Mouse (Mus musculus) kidney, embryonic 16.5 days (tissue): Measurements from ENCODE around the gene Khnyn. TPM values are rescaled to one million over a fixed set of nuclear protein-coding genes. Genes with fewer than 3 reads are reported as not detected.

Experiments
- ATAC-seq: fragments of 200-750 bp; cut with Nextera tagmentation; 2 replicates; pipeline ENCODE4 v1.8.0; 2017; ENCODE audit warnings: moderate TSS enrichment; ENCODE audit not compliant: low FRiP score, low TSS enrichment
- H3K27ac ChIP-seq: fragments of 300-500 bp; sonication (generic); 2 replicates; pipeline ENCODE4 v1.5.1; 2014; ENCODE audit warnings: low read length
- H3K27me3 ChIP-seq: fragments of 300-500 bp; sonication (generic); 2 replicates; pipeline ENCODE4 v1.6.1; 2014; ENCODE audit warnings: low read length, control low read depth, mixed read lengths; ENCODE audit not compliant: insufficient read depth
- H3K36me3 ChIP-seq: fragments of 300-500 bp; sonication (generic); 2 replicates; pipeline ENCODE4 v1.6.1; 2014; ENCODE audit warnings: low read length, control low read depth, mixed read lengths; ENCODE audit not compliant: insufficient read depth
- H3K4me1 ChIP-seq: fragments of 300-500 bp; sonication (generic); 2 replicates; pipeline ENCODE4 v1.6.1; 2014; ENCODE audit warnings: low read length, control low read depth, mixed read lengths; ENCODE audit not compliant: insufficient read depth
- H3K4me2 ChIP-seq: fragments of 300-500 bp; sonication (generic); replicated peaks from 2 replicates; pipeline ENCODE4 v1.6.1; 2014; ENCODE audit warnings: low read depth, low read length
- H3K4me3 ChIP-seq: fragments of 300-500 bp; sonication (generic); 2 replicates; pipeline ENCODE4 v1.5.1; 2014; ENCODE audit warnings: mild to moderate bottlenecking, low read length
- H3K9ac ChIP-seq: fragments of 300-500 bp; sonication (generic); replicated peaks from 2 replicates; pipeline ENCODE4 v1.6.1; 2014; ENCODE audit warnings: low read length
- H3K9me3 ChIP-seq: fragments of 300-500 bp; sonication (generic); 2 replicates; pipeline ENCODE4 v1.6.1; 2016; ENCODE audit warnings: low read length, control low read depth
- WGBS: fragments of 180-500 bp; shearing (Covaris S2); extraction: QIAGEN DNeasy Blood & Tissue Kit; methylation state at CpG from one replicate; pipeline ENCODE4 v1.1.7; 2014; 5-methylcytosine and 5-hydroxymethylcytosine counted together
- polyA plus RNA-seq: library from polyadenylated mRNA; unstranded; fragments of >200 nt; fragmentation: Nextera tagmentation; extraction: Ambion mirVana; gene quantifications from 2 replicates; pipeline ENCODE4 v1.2.1, GENCODE M21; 2015

The Khnyn gene
- polyA plus RNA-seq, 1 experiment from 2014 or later = 18.7 TPM

- no peak for ATAC-seq
- H3K36me3 ChIP-seq = no peaks in the 10 kb centered on the region
- H3K9ac ChIP-seq = no peak overlapping the region
- no peak overlapping the region for H3K4me2 ChIP-seq
- no peaks in the 10 kb centered on the region for H3K4me1 ChIP-seq
- H3K27me3 ChIP-seq = no peaks in the 10 kb centered on the region
- H3K27ac ChIP-seq = no peak overlapping the region
- no peak overlapping the region for H3K4me3 ChIP-seq
- WGBS = 85% methylated on average over 11 of the region's 11 CpGs
- no peaks in the 10 kb centered on the region for H3K9me3 ChIP-seq
Measured at GRCm38 (mm10) chr14:55943601-55944000, 58.9 kb downstream of the Khnyn start.

GRCm38 (mm10) chr14:55944575-55944974, 59.8 kb downstream of the Khnyn start, which contains the start of gene Cma1:
TSS of gene Cma1 (minus strand) at chr14:55944675.
- H3K27me3 ChIP-seq = no peaks in the 10 kb centered on the region
- no peak within 1 kb of the TSS for H3K9ac ChIP-seq
- no peak within 1 kb of the TSS for H3K4me2 ChIP-seq
- no peak within 1 kb of the TSS for H3K4me3 ChIP-seq
- H3K36me3 ChIP-seq = no peaks in the 10 kb centered on the region
- no peak for ATAC-seq
- WGBS = 82% methylated on average over 4 of the region's 4 CpGs
- no peaks in the 10 kb centered on the region for H3K4me1 ChIP-seq
- no peak within 1 kb of the TSS for H3K27ac ChIP-seq
- no peaks in the 10 kb centered on the region for H3K9me3 ChIP-seq

- Histone ChIP-seq H3K27me3 (no peaks in the 10 kb centered on the region), H3K4me2 (no peak overlapping the region), H3K27ac (no peak overlapping the region), H3K9me3 (no peaks in the 10 kb centered on the region), H3K4me1 (no peaks in the 10 kb centered on the region), H3K4me3 (no peak overlapping the region), H3K36me3 (no peaks in the 10 kb centered on the region), H3K9ac (no peak overlapping the region)
- ATAC-seq = no peak
- 77% methylated on average over 2 of the region's 2 CpGs for WGBS
Measured at GRCm38 (mm10) chr14:55946269-55946969, 61.7 kb downstream of the Khnyn start.

Other genes with a start within 250 kb of the Khnyn start
- gene Ipo4, start 249.0 kb upstream of the Khnyn start, polyA plus RNA-seq = 120 and 130 TPM in 2 replicates
- 1.5 and 1.6 TPM in 2 replicates for gene Gm49378, start 247.1 kb upstream of the Khnyn start, polyA plus RNA-seq
- 137 and 139 TPM in 2 replicates for gene Tm9sf1, start 241.1 kb upstream of the Khnyn start, polyA plus RNA-seq
- gene Tssk4, start 234.8 kb upstream of the Khnyn start, polyA plus RNA-seq = 1.1 and 1.3 TPM in 2 replicates
- gene Mdp1, start 224.4 kb upstream of the Khnyn start, polyA plus RNA-seq = 59.8 and 61.0 TPM in 2 replicates
- gene Gmpr2, start 213.0 kb upstream of the Khnyn start, polyA plus RNA-seq = 74.1 and 74.2 TPM in 2 replicates
- gene Nedd8, start 212.8 kb upstream of the Khnyn start, polyA plus RNA-seq = 514 and 521 TPM in 2 replicates
- 43.9 and 44.5 TPM in 2 replicates for gene Tinf2, start 203.1 kb upstream of the Khnyn start, polyA plus RNA-seq
- gene Tgm1, start 171.0 kb upstream of the Khnyn start, polyA plus RNA-seq = 2.9 and 3.0 TPM in 2 replicates
- 43.3 and 46.2 TPM in 2 replicates for gene Rabggta, start 162.7 kb upstream of the Khnyn start, polyA plus RNA-seq
- gene Dhrs1, start 139.3 kb upstream of the Khnyn start, polyA plus RNA-seq = 112 and 119 TPM in 2 replicates
- gene Nop9, start 139.3 kb upstream of the Khnyn start, polyA plus RNA-seq = 40.6 and 41.9 TPM in 2 replicates
- gene Cideb, start 126.5 kb upstream of the Khnyn start, polyA plus RNA-seq = 21.1 and 21.3 TPM in 2 replicates
- 0.41 and 0.45 TPM in 2 replicates for gene Ltb4r2, start 123.5 kb upstream of the Khnyn start, polyA plus RNA-seq
- gene Ltb4r1, start 119.0 kb upstream of the Khnyn start, polyA plus RNA-seq = 0.54 and 0.92 TPM in 2 replicates
- 16.7 and 19.7 TPM in 2 replicates for gene Adcy4, start 100.9 kb upstream of the Khnyn start, polyA plus RNA-seq
- gene Ripk3, start 96.1 kb upstream of the Khnyn start, polyA plus RNA-seq = 39.3 and 43.4 TPM in 2 replicates
- gene Nfatc4, start 61.8 kb upstream of the Khnyn start, polyA plus RNA-seq = 38.2 and 38.7 TPM in 2 replicates
- 22.5 and 25.1 TPM in 2 replicates for gene Nynrin, start 30.9 kb upstream of the Khnyn start, polyA plus RNA-seq
- gene Cbln3, start 555 bp upstream of the Khnyn start, polyA plus RNA-seq = 0.42 and 0.74 TPM in 2 replicates
- gene Sdr39u1, start 15.3 kb downstream of the Khnyn start, polyA plus RNA-seq = 71.1 and 75.8 TPM in 2 replicates
- 2.0 and 2.3 TPM in 2 replicates for gene Cma1, start 59.7 kb downstream of the Khnyn start, polyA plus RNA-seq
- not detected in 2 replicates for gene Cma2, start 66.0 kb downstream of the Khnyn start, polyA plus RNA-seq
- gene Mcpt1, start 133.0 kb downstream of the Khnyn start, polyA plus RNA-seq = not detected in 2 replicates
- gene Mcpt9, start 145.5 kb downstream of the Khnyn start, polyA plus RNA-seq = not detected in 2 replicates
- 0.15 TPM in 1 of 2 replicates, not detected in the other for gene Mcpt2, start 157.1 kb downstream of the Khnyn start, polyA plus RNA-seq
- gene Mcpt4, start 177.4 kb downstream of the Khnyn start, polyA plus RNA-seq = not detected in 2 replicates
- 0.22 and 0.52 TPM in 2 replicates for gene Mcpt8, start 200.3 kb downstream of the Khnyn start, polyA plus RNA-seq
- gene Ctsg, start 217.6 kb downstream of the Khnyn start, polyA plus RNA-seq = not detected in 2 replicates
- not detected in 2 replicates for gene Gzme, start 235.7 kb downstream of the Khnyn start, polyA plus RNA-seq
- gene Gzmd, start 247.7 kb downstream of the Khnyn start, polyA plus RNA-seq = not detected in 2 replicates